Mouse (Mus musculus): ENCODE measurements around the gene Rin1.
"Not testable (repeated sequence)": the region's sequence is repeated elsewhere in the genome, so short reads cannot be mapped to it uniquely, and the experiment has no call there.

The Rin1 gene

GRCm38 (mm10) chr19:5050047-5050905, at the start of gene Rin1:
Gene Rin1, plus strand, starts transcription at chr19:5050481.
- peak; percentile 71 for DNase-seq (ENCODE audit: low spot score in 2 of 2)

- DNase-seq (ENCODE audit: low spot score in 2 of 2): peak; percentile 43 to 67
Observed at GRCm38 (mm10) chr19:5001666-5002406, 48.4 kb upstream of the Rin1 start.

GRCm38 (mm10) chr19:5003644-5004043, 46.6 kb upstream of the Rin1 start:
- DNase-seq (ENCODE audit: low spot score in 2 of 2): not testable (repeated sequence)

GRCm38 (mm10) chr19:5004925-5005324, 45.4 kb upstream of the Rin1 start:
- no peak for DNase-seq (ENCODE audit: low spot score in 2 of 2)

GRCm38 (mm10) chr19:5013138-5013537, 37.1 kb upstream of the Rin1 start:
- no peak for DNase-seq (ENCODE audit: low spot score in 2 of 2)

- DNase-seq (ENCODE audit: low spot score in 2 of 2): no peak
Observed at GRCm38 (mm10) chr19:5014961-5015398, 35.3 kb upstream of the Rin1 start.

- peak in 1 of 2 experiments; percentile 46 for DNase-seq (ENCODE audit: low spot score in 2 of 2)
Observed at GRCm38 (mm10) chr19:5016221-5016742, 34.0 kb upstream of the Rin1 start.

GRCm38 (mm10) chr19:5016782-5017181, 33.5 kb upstream of the Rin1 start:
- peak in 1 of 2 experiments; percentile 58 for DNase-seq (ENCODE audit: low spot score in 2 of 2)

GRCm38 (mm10) chr19:5017611-5018010, 32.7 kb upstream of the Rin1 start:
- DNase-seq (ENCODE audit: low spot score in 2 of 2): no peak

GRCm38 (mm10) chr19:5018191-5018590, 32.1 kb upstream of the Rin1 start:
- no peak for DNase-seq (ENCODE audit: low spot score in 2 of 2)

- no peak for DNase-seq (ENCODE audit: low spot score in 2 of 2)
Observed at GRCm38 (mm10) chr19:5021416-5021815, 28.9 kb upstream of the Rin1 start.

- peak; percentile 90 to 94 for DNase-seq (ENCODE audit: low spot score in 2 of 2)
Observed at GRCm38 (mm10) chr19:5023621-5024479, 26.4 kb upstream of the Rin1 start, which contains the start of gene Slc29a2. Gene Slc29a2, plus strand, starts transcription at chr19:5023860.

GRCm38 (mm10) chr19:5026111-5026510, 24.2 kb upstream of the Rin1 start:
- DNase-seq (ENCODE audit: low spot score in 2 of 2): no peak

- no peak for DNase-seq (ENCODE audit: low spot score in 2 of 2)
Observed at GRCm38 (mm10) chr19:5032686-5033085, 17.6 kb upstream of the Rin1 start.

- DNase-seq (ENCODE audit: low spot score in 2 of 2): no peak
Observed at GRCm38 (mm10) chr19:5036577-5036976, 13.7 kb upstream of the Rin1 start.

GRCm38 (mm10) chr19:5037678-5038571, 12.4 kb upstream of the Rin1 start:
- peak; percentile 63 to 82 for DNase-seq (ENCODE audit: low spot score in 2 of 2)

- peak; percentile 87 to 88 for DNase-seq (ENCODE audit: low spot score in 2 of 2)
Observed at GRCm38 (mm10) chr19:5038709-5039156, 11.5 kb upstream of the Rin1 start, which contains the start of the genes B4gat1 and AC124502.3. Gene B4gat1, plus strand, starts transcription at chr19:5038826. Gene AC124502.3, plus strand, starts transcription at chr19:5038891.

GRCm38 (mm10) chr19:5039301-5040114, 10.8 kb upstream of the Rin1 start:
- no peak for DNase-seq (ENCODE audit: low spot score in 2 of 2)

GRCm38 (mm10) chr19:5040862-5041523, 9.3 kb upstream of the Rin1 start, which contains the start of gene Brms1:
Gene Brms1, plus strand, starts transcription at chr19:5041354.
- peak; percentile 92 for DNase-seq (ENCODE audit: low spot score in 2 of 2)
